Mouse (Mus musculus): Measurements from ENCODE around the gene Igsf11. TPM values are rescaled to one million over a fixed set of nuclear protein-coding genes. Genes with fewer than 3 reads are reported as not detected.

Igsf11 gene
- total RNA-seq, 2 experiments from 2014 or later: 0.37 to 0.51 TPM

Other genes starting within 250 kb of the Igsf11 start
- 10 to 100 TPM; 39.6 to 40.8 TPM for gene Arhgap31, start 179.4 kb upstream of the Igsf11 start, total RNA-seq (2021)
- 10 to 100 TPM; 10.3 to 16.1 TPM for gene B4galt4, start 150.4 kb upstream of the Igsf11 start, total RNA-seq (2021)
- gene Upk1b, start 92.3 kb upstream of the Igsf11 start, total RNA-seq (2021): 1 to 10 TPM; 2.5 to 6.2 TPM
- gene 4930435E12Rik, start 63.9 kb upstream of the Igsf11 start, total RNA-seq (2021): not detected